Mouse (Mus musculus): ENCODE data around the gene Guca1a. TPM values are rescaled to one million over a fixed set of nuclear protein-coding genes. Genes with fewer than 3 reads are reported as not detected.

The Guca1a gene
- 2.7 and 3.3 TPM in 2 replicates for polyA plus RNA-seq (2015; fragmentation: Nextera tagmentation; extraction: Ambion mirVana)

- Histone ChIP-seq H3K27me3 (replicated peaks; ENCODE audit: control insufficient read depth, insufficient read depth, low read length) (no peaks in the 10 kb centered on the region; the same call in 1 of the 2 replicates), H3K4me3 (ENCODE audit: low read depth, low read length) (no peak within 1 kb of the TSS), H3K9ac (ENCODE audit: low read depth, low read length) (no peak within 1 kb of the TSS), H3K27ac (ENCODE audit: low read depth, low read length) (no peak within 1 kb of the TSS), H3K4me1 (replicated peaks; ENCODE audit: control insufficient read depth, insufficient read depth, low read length) (no peaks in the 10 kb centered on the region), H3K9me3 (ENCODE audit: control insufficient read depth) (no peaks in the 10 kb centered on the region), H3K4me2 (replicated peaks; ENCODE audit: low read depth) (no peak within 1 kb of the TSS), H3K36me3 (ENCODE audit: control insufficient read depth, insufficient read depth) (no peaks in the 10 kb centered on the region)
- no peak for ATAC-seq
- WGBS: 56% methylated on average over 10 of the region's 10 CpGs
- TF ChIP-seq CTCF (IDR thresholded peaks at IDR 0.05; ENCODE audit: low read depth): no peak
Measured at GRCm38 (mm10) chr17:47400451-47400850, at the start of gene Guca1a. Gene Guca1a (minus strand): TSS chr17:47400584.

GRCm38 (mm10) chr17:47449432-47449831 is 49.0 kb upstream of the Guca1a start:
- Histone ChIP-seq H3K9me3 (ENCODE audit: control insufficient read depth) (no peaks in the 10 kb centered on the region), H3K4me3 (ENCODE audit: low read depth, low read length) (no peak overlapping the region), H3K4me2 (replicated peaks; ENCODE audit: low read depth) (peak overlapping the region; percentile 17), H3K27ac (ENCODE audit: low read depth, low read length) (peak overlapping the region; percentile 92), H3K36me3 (ENCODE audit: control insufficient read depth, insufficient read depth) (peaks cover 9% of the 10 kb centered on the region; the same call in 1 of the 2 replicates), H3K4me1 (replicated peaks; ENCODE audit: control insufficient read depth, insufficient read depth, low read length) (peaks cover 26% of the 10 kb centered on the region), H3K27me3 (replicated peaks; ENCODE audit: control insufficient read depth, insufficient read depth, low read length) (no peaks in the 10 kb centered on the region), H3K9ac (ENCODE audit: low read depth, low read length) (0 out of 2 replicates have a peak overlapping the region, but pooled peaks have one; percentile 34)
- WGBS: 41% methylated on average over 5 of the region's 5 CpGs
- no peak for TF ChIP-seq CTCF (IDR thresholded peaks at IDR 0.05; ENCODE audit: low read depth)
- peak; percentile 49 for ATAC-seq

- TF ChIP-seq CTCF (IDR thresholded peaks at IDR 0.05; ENCODE audit: low read depth): no peak
- H3K4me3 ChIP-seq (ENCODE audit: low read depth, low read length): no peak overlapping the region
- 15% methylated on average over 8 of the region's 8 CpGs for WGBS
- 0 out of 2 replicates have a peak overlapping the region, but pooled peaks have one; percentile 34 for H3K9ac ChIP-seq (ENCODE audit: low read depth, low read length)
- peak overlapping the region; percentile 92 for H3K27ac ChIP-seq (ENCODE audit: low read depth, low read length)
- ATAC-seq: peak; percentile 75
- H3K9me3 ChIP-seq (ENCODE audit: control insufficient read depth): no peaks in the 10 kb centered on the region
- no peaks in the 10 kb centered on the region for H3K27me3 ChIP-seq (replicated peaks; ENCODE audit: control insufficient read depth, insufficient read depth, low read length)
- H3K4me1 ChIP-seq (replicated peaks; ENCODE audit: control insufficient read depth, insufficient read depth, low read length): peaks cover 24% of the 10 kb centered on the region
- peak overlapping the region; percentile 17 for H3K4me2 ChIP-seq (replicated peaks; ENCODE audit: low read depth)
- peaks cover 7% of the 10 kb centered on the region; the same call in 1 of the 2 replicates for H3K36me3 ChIP-seq (ENCODE audit: control insufficient read depth, insufficient read depth)
Measured at GRCm38 (mm10) chr17:47448523-47449372, 48.4 kb upstream of the Guca1a start.

GRCm38 (mm10) chr17:47446561-47446960 is 46.2 kb upstream of the Guca1a start:
- H3K4me3 ChIP-seq (ENCODE audit: low read depth, low read length): no peak overlapping the region

GRCm38 (mm10) chr17:47446025-47446424 is 45.6 kb upstream of the Guca1a start:
- H3K4me1 ChIP-seq (replicated peaks; ENCODE audit: control insufficient read depth, insufficient read depth, low read length): peaks cover 21% of the 10 kb centered on the region
- no peak overlapping the region for H3K4me2 ChIP-seq (replicated peaks; ENCODE audit: low read depth)

More at GRCm38 (mm10) chr17:47446561-47446960, 46.2 kb upstream of the Guca1a start:
- no peaks in the 10 kb centered on the region for H3K27me3 ChIP-seq (replicated peaks; ENCODE audit: control insufficient read depth, insufficient read depth, low read length)
- no peak for TF ChIP-seq CTCF (IDR thresholded peaks at IDR 0.05; ENCODE audit: low read depth)
- 64% methylated on average over 11 of the region's 11 CpGs for WGBS
- H3K4me1 ChIP-seq (replicated peaks; ENCODE audit: control insufficient read depth, insufficient read depth, low read length): peaks cover 26% of the 10 kb centered on the region
- H3K27ac ChIP-seq (ENCODE audit: low read depth, low read length): no peak overlapping the region
- H3K4me2 ChIP-seq (replicated peaks; ENCODE audit: low read depth): no peak overlapping the region
- H3K9me3 ChIP-seq (ENCODE audit: control insufficient read depth): no peaks in the 10 kb centered on the region
- ATAC-seq: no peak
- peaks cover 5% of the 10 kb centered on the region; the same call in 1 of the 2 replicates for H3K36me3 ChIP-seq (ENCODE audit: control insufficient read depth, insufficient read depth)
- H3K9ac ChIP-seq (ENCODE audit: low read depth, low read length): no peak overlapping the region

GRCm38 (mm10) chr17:47445518-47445917 is 45.1 kb upstream of the Guca1a start:
- H3K36me3 ChIP-seq (ENCODE audit: control insufficient read depth, insufficient read depth): peaks cover 5% of the 10 kb centered on the region; the same call in 1 of the 2 replicates
- no peak overlapping the region for H3K9ac ChIP-seq (ENCODE audit: low read depth, low read length)
- no peaks in the 10 kb centered on the region for H3K27me3 ChIP-seq (replicated peaks; ENCODE audit: control insufficient read depth, insufficient read depth, low read length)
- no peaks in the 10 kb centered on the region for H3K9me3 ChIP-seq (ENCODE audit: control insufficient read depth)
- peak overlapping the region; percentile 55 for H3K27ac ChIP-seq (ENCODE audit: low read depth, low read length)
- no peak for ATAC-seq
- 38% methylated on average over 11 of the region's 11 CpGs for WGBS
- TF ChIP-seq CTCF (IDR thresholded peaks at IDR 0.05; ENCODE audit: low read depth): no peak
- H3K4me3 ChIP-seq (ENCODE audit: low read depth, low read length): no peak overlapping the region
- H3K4me1 ChIP-seq (replicated peaks; ENCODE audit: control insufficient read depth, insufficient read depth, low read length): peaks cover 18% of the 10 kb centered on the region
- H3K4me2 ChIP-seq (replicated peaks; ENCODE audit: low read depth): 0 out of 2 replicates have a peak overlapping the region, but pooled peaks have one; percentile 2

More at GRCm38 (mm10) chr17:47446025-47446424, 45.6 kb upstream of the Guca1a start:
- H3K36me3 ChIP-seq (ENCODE audit: control insufficient read depth, insufficient read depth): peaks cover 5% of the 10 kb centered on the region; the same call in 1 of the 2 replicates
- no peak for TF ChIP-seq CTCF (IDR thresholded peaks at IDR 0.05; ENCODE audit: low read depth)
- no peaks in the 10 kb centered on the region for H3K27me3 ChIP-seq (replicated peaks; ENCODE audit: control insufficient read depth, insufficient read depth, low read length)
- peak overlapping the region; percentile 55; the same call in 1 of the 2 replicates for H3K27ac ChIP-seq (ENCODE audit: low read depth, low read length)
- no peak overlapping the region for H3K9ac ChIP-seq (ENCODE audit: low read depth, low read length)
- WGBS: 40% methylated on average over 9 of the region's 9 CpGs
- no peak overlapping the region for H3K4me3 ChIP-seq (ENCODE audit: low read depth, low read length)
- no peaks in the 10 kb centered on the region for H3K9me3 ChIP-seq (ENCODE audit: control insufficient read depth)
- no peak for ATAC-seq

Data from intestine, postnatal 0 days (tissue).